Mouse (Mus musculus): Measurements from ENCODE around the gene Rplp0. TPM values are rescaled to one million over a fixed set of nuclear protein-coding genes. Genes with fewer than 3 reads are reported as not detected.

Gene Rplp0
- polyA plus RNA-seq, 1 experiment from 2014 or later = 919 TPM

- Histone ChIP-seq H3K27me3 (ENCODE audit: control insufficient read depth, insufficient read depth, low read depth, low read length) (no peaks in the 10 kb centered on the region), H3K9ac (ENCODE audit: low read depth, low read length) (no peak overlapping the region), H3K4me2 (ENCODE audit: low read depth, low read length) (no peak overlapping the region), H3K9me3 (replicated peaks; ENCODE audit: control insufficient read depth, low read length) (no peaks in the 10 kb centered on the region), H3K36me3 (ENCODE audit: control insufficient read depth, insufficient read depth) (peaks cover 3% of the 10 kb centered on the region; the same call in 1 of the 2 replicates), H3K4me3 (ENCODE audit: low read depth, low read length) (no peak overlapping the region), H3K27ac (ENCODE audit: low read length) (no peak overlapping the region), H3K4me1 (ENCODE audit: control insufficient read depth, low read depth, low read length) (peaks cover 4% of the 10 kb centered on the region; the same call in 1 of the 2 replicates)
- 77% methylated on average over 18 of the region's 18 CpGs for WGBS (ENCODE audit: insufficient replicate concordance)
- ATAC-seq (ENCODE audit: low read depth) = no peak
Observed at GRCm38 (mm10) chr5:115554536-115555291, 4.6 kb upstream of the Rplp0 start.

- no peak overlapping the region for H3K4me3 ChIP-seq (ENCODE audit: low read depth, low read length)
- peaks cover 15% of the 10 kb centered on the region for H3K4me1 ChIP-seq (ENCODE audit: control insufficient read depth, low read depth, low read length)
- no peak overlapping the region for H3K4me2 ChIP-seq (ENCODE audit: low read depth, low read length)
- no peak overlapping the region for H3K9ac ChIP-seq (ENCODE audit: low read depth, low read length)
- H3K27ac ChIP-seq (ENCODE audit: low read length) = no peak overlapping the region
- no peaks in the 10 kb centered on the region for H3K9me3 ChIP-seq (replicated peaks; ENCODE audit: control insufficient read depth, low read length)
- no peak for ATAC-seq (ENCODE audit: low read depth)
- no peaks in the 10 kb centered on the region for H3K27me3 ChIP-seq (ENCODE audit: control insufficient read depth, insufficient read depth, low read depth, low read length)
- H3K36me3 ChIP-seq (ENCODE audit: control insufficient read depth, insufficient read depth) = peaks cover 6% of the 10 kb centered on the region
- 10% methylated on average over 8 of the region's 8 CpGs for WGBS (ENCODE audit: insufficient replicate concordance)
Observed at GRCm38 (mm10) chr5:115556217-115556616, 3.0 kb upstream of the Rplp0 start.

GRCm38 (mm10) chr5:115558182-115558794 lies 979 bp upstream of the Rplp0 start:
- no peak for ATAC-seq (ENCODE audit: low read depth)
- H3K9ac ChIP-seq (ENCODE audit: low read depth, low read length) = no peak overlapping the region
- H3K9me3 ChIP-seq (replicated peaks; ENCODE audit: control insufficient read depth, low read length) = no peaks in the 10 kb centered on the region
- no peak overlapping the region for H3K27ac ChIP-seq (ENCODE audit: low read length)
- no peaks in the 10 kb centered on the region for H3K27me3 ChIP-seq (ENCODE audit: control insufficient read depth, insufficient read depth, low read depth, low read length)
- H3K4me2 ChIP-seq (ENCODE audit: low read depth, low read length) = no peak overlapping the region
- no peak overlapping the region for H3K4me3 ChIP-seq (ENCODE audit: low read depth, low read length)
- WGBS (ENCODE audit: insufficient replicate concordance) = 76% methylated on average over 14 of the region's 14 CpGs
- peaks cover 21% of the 10 kb centered on the region for H3K36me3 ChIP-seq (ENCODE audit: control insufficient read depth, insufficient read depth)
- peaks cover 27% of the 10 kb centered on the region for H3K4me1 ChIP-seq (ENCODE audit: control insufficient read depth, low read depth, low read length)

- Histone ChIP-seq H3K4me3 (ENCODE audit: low read depth, low read length) (peak overlapping the region; percentile 90), H3K4me1 (ENCODE audit: control insufficient read depth, low read depth, low read length) (peaks cover 34% of the 10 kb centered on the region), H3K4me2 (ENCODE audit: low read depth, low read length) (peak overlapping the region; percentile 86), H3K27ac (ENCODE audit: low read length) (peak overlapping the region; percentile 80), H3K9ac (ENCODE audit: low read depth, low read length) (peak overlapping the region; percentile 98), H3K36me3 (ENCODE audit: control insufficient read depth, insufficient read depth) (peaks cover 30% of the 10 kb centered on the region), H3K27me3 (ENCODE audit: control insufficient read depth, insufficient read depth, low read depth, low read length) (no peaks in the 10 kb centered on the region), H3K9me3 (replicated peaks; ENCODE audit: control insufficient read depth, low read length) (no peaks in the 10 kb centered on the region)
- 22% methylated on average over 13 of the region's 13 CpGs for WGBS (ENCODE audit: insufficient replicate concordance)
- ATAC-seq (ENCODE audit: low read depth) = no peak
Observed at GRCm38 (mm10) chr5:115560336-115560905, 1.2 kb downstream of the Rplp0 start.

- peak overlapping the region; percentile 37 for H3K27ac ChIP-seq (ENCODE audit: low read length)
- H3K9me3 ChIP-seq (replicated peaks; ENCODE audit: control insufficient read depth, low read length) = no peaks in the 10 kb centered on the region
- peak overlapping the region; percentile 93; the same call in 1 of the 2 replicates for H3K4me2 ChIP-seq (ENCODE audit: low read depth, low read length)
- H3K27me3 ChIP-seq (ENCODE audit: control insufficient read depth, insufficient read depth, low read depth, low read length) = no peaks in the 10 kb centered on the region
- H3K9ac ChIP-seq (ENCODE audit: low read depth, low read length) = no peak overlapping the region
- H3K36me3 ChIP-seq (ENCODE audit: control insufficient read depth, insufficient read depth) = peaks cover 30% of the 10 kb centered on the region
- no peak for ATAC-seq (ENCODE audit: low read depth)
- peaks cover 47% of the 10 kb centered on the region for H3K4me1 ChIP-seq (ENCODE audit: control insufficient read depth, low read depth, low read length)
- 37% methylated on average over 5 of the region's 5 CpGs for WGBS (ENCODE audit: insufficient replicate concordance)
- no peak overlapping the region; the same call in 1 of the 2 replicates for H3K4me3 ChIP-seq (ENCODE audit: low read depth, low read length)
Observed at GRCm38 (mm10) chr5:115563771-115564585, 4.7 kb downstream of the Rplp0 start.

- WGBS (ENCODE audit: insufficient replicate concordance) = 3% methylated on average over 51 of the region's 55 CpGs
- Histone ChIP-seq H3K27ac (ENCODE audit: low read length) (peak within 1 kb of the TSS; percentile 71), H3K9ac (ENCODE audit: low read depth, low read length) (peak within 1 kb of the TSS; percentile 95), H3K27me3 (ENCODE audit: control insufficient read depth, insufficient read depth, low read depth, low read length) (no peaks in the 10 kb centered on the region), H3K36me3 (ENCODE audit: control insufficient read depth, insufficient read depth) (peaks cover 30% of the 10 kb centered on the region), H3K9me3 (replicated peaks; ENCODE audit: control insufficient read depth, low read length) (no peaks in the 10 kb centered on the region), H3K4me2 (ENCODE audit: low read depth, low read length) (peak within 1 kb of the TSS; percentile 93), H3K4me3 (ENCODE audit: low read depth, low read length) (peak within 1 kb of the TSS; percentile 94), H3K4me1 (ENCODE audit: control insufficient read depth, low read depth, low read length) (peaks cover 53% of the 10 kb centered on the region)
- peak; percentile 76 for ATAC-seq (ENCODE audit: low read depth)
Observed at GRCm38 (mm10) chr5:115564737-115565393, 5.6 kb downstream of the Rplp0 start, which contains the start of gene Gcn1l1. TSS of gene Gcn1l1 (plus strand) at chr5:115565254.

GRCm38 (mm10) chr5:115565403-115565802 lies 6.1 kb downstream of the Rplp0 start:
- no peak for ATAC-seq (ENCODE audit: low read depth)
- peak overlapping the region; percentile 93 for H3K4me2 ChIP-seq (ENCODE audit: low read depth, low read length)
- peak overlapping the region; percentile 94 for H3K4me3 ChIP-seq (ENCODE audit: low read depth, low read length)
- peak overlapping the region; percentile 71 for H3K27ac ChIP-seq (ENCODE audit: low read length)
- H3K36me3 ChIP-seq (ENCODE audit: control insufficient read depth, insufficient read depth) = peaks cover 30% of the 10 kb centered on the region
- H3K4me1 ChIP-seq (ENCODE audit: control insufficient read depth, low read depth, low read length) = peaks cover 51% of the 10 kb centered on the region
- WGBS (ENCODE audit: insufficient replicate concordance) = under 1% methylated on average over 42 of the region's 46 CpGs
- no peaks in the 10 kb centered on the region for H3K27me3 ChIP-seq (ENCODE audit: control insufficient read depth, insufficient read depth, low read depth, low read length)
- no peaks in the 10 kb centered on the region for H3K9me3 ChIP-seq (replicated peaks; ENCODE audit: control insufficient read depth, low read length)
- H3K9ac ChIP-seq (ENCODE audit: low read depth, low read length) = peak overlapping the region; percentile 95

GRCm38 (mm10) chr5:115568681-115569080 lies 9.4 kb downstream of the Rplp0 start:
- Histone ChIP-seq H3K36me3 (ENCODE audit: control insufficient read depth, insufficient read depth) (peaks cover 12% of the 10 kb centered on the region), H3K4me1 (ENCODE audit: control insufficient read depth, low read depth, low read length) (peaks cover 30% of the 10 kb centered on the region), H3K27ac (ENCODE audit: low read length) (peak overlapping the region; percentile 75), H3K4me3 (ENCODE audit: low read depth, low read length) (no peak overlapping the region), H3K4me2 (ENCODE audit: low read depth, low read length) (no peak overlapping the region), H3K9me3 (replicated peaks; ENCODE audit: control insufficient read depth, low read length) (no peaks in the 10 kb centered on the region), H3K9ac (ENCODE audit: low read depth, low read length) (no peak overlapping the region), H3K27me3 (ENCODE audit: control insufficient read depth, insufficient read depth, low read depth, low read length) (no peaks in the 10 kb centered on the region)
- peak; percentile 55 for ATAC-seq (ENCODE audit: low read depth)
- WGBS (ENCODE audit: insufficient replicate concordance) = 70% methylated on average over 10 of the region's 10 CpGs

Measured in liver, embryonic 16.5 days (tissue).